Mouse (Mus musculus) stomach, embryonic 16.5 days (tissue): ENCODE measurements around the gene Ctnnbl1. TPM values are rescaled to one million over a fixed set of nuclear protein-coding genes. Genes with fewer than 3 reads are reported as not detected.

Experiments used
- polyA plus RNA-seq: library from polyadenylated mRNA; unstranded; fragments of >200 nt; fragmentation: Nextera tagmentation; extraction: Ambion mirVana; gene quantifications from 2 replicates; pipeline ENCODE4 v1.2.1, GENCODE M21; 2015

Gene Ctnnbl1
- polyA plus RNA-seq, 1 experiment from 2014 or later, result 43.9 TPM

Other genes with a start within 250 kb of the Ctnnbl1 start
- 268 and 304 TPM in 2 replicates for gene Nnat, start 177.3 kb upstream of the Ctnnbl1 start, polyA plus RNA-seq
- 45.3 and 50.0 TPM in 2 replicates for gene Blcap, start 166.1 kb upstream of the Ctnnbl1 start, polyA plus RNA-seq
- 0.19 TPM in 1 of 2 replicates, not detected in the other for gene Vstm2l, start 177.3 kb downstream of the Ctnnbl1 start, polyA plus RNA-seq